Mouse (Mus musculus) forebrain, postnatal 0 days (tissue): ENCODE results near the gene Skor1. TPM values are rescaled to one million over a fixed set of nuclear protein-coding genes. Genes with fewer than 3 reads are reported as not detected.

Experiments
- ATAC-seq: fragments of 200-750 bp; cut with Nextera tagmentation; 2 replicates; pipeline ENCODE4 v1.8.0; 2017; ENCODE audit warnings: mild to moderate bottlenecking, moderate library complexity
- DNase-seq: peaks from one replicate; pipeline ENCODE4 v3.0.0-alpha.2; 2015
- H3K27ac ChIP-seq: fragments of 300-500 bp; sonication (generic); 2 replicates; pipeline ENCODE4 v1.5.1; 2014; ENCODE audit warnings: low read depth, mild to moderate bottlenecking, antibody characterized with exemption, low read length, moderate library complexity, mixed read lengths
- H3K27me3 ChIP-seq: fragments of 300-500 bp; sonication (generic); 2 replicates; pipeline ENCODE4 v1.6.1; 2014; ENCODE audit warnings: mild to moderate bottlenecking, low read length, mixed read lengths; ENCODE audit not compliant: insufficient read depth
- H3K36me3 ChIP-seq: fragments of 300-500 bp; sonication (generic); 2 replicates; pipeline ENCODE4 v1.6.1; 2014; ENCODE audit warnings: mild to moderate bottlenecking, moderate library complexity; ENCODE audit not compliant: insufficient read depth
- H3K4me1 ChIP-seq: fragments of 300-500 bp; sonication (generic); 2 replicates; pipeline ENCODE4 v1.6.1; 2014; ENCODE audit warnings: antibody characterized with exemption; ENCODE audit not compliant: insufficient read depth
- H3K4me2 ChIP-seq: fragments of 300-500 bp; sonication (generic); 2 replicates; pipeline ENCODE4 v1.6.1; 2014; ENCODE audit warnings: low read depth, mild to moderate bottlenecking, moderate library complexity
- H3K4me3 ChIP-seq: fragments of 300-500 bp; sonication (generic); 2 replicates; pipeline ENCODE4 v1.5.1; 2014; ENCODE audit warnings: low read depth, low read length, mixed read lengths
- H3K9ac ChIP-seq: fragments of 300-500 bp; sonication (generic); 2 replicates; pipeline ENCODE4 v1.6.1; 2014; ENCODE audit warnings: mild to moderate bottlenecking
- H3K9me3 ChIP-seq: fragments of 300-500 bp; sonication (generic); 2 replicates; pipeline ENCODE4 v1.6.1; 2016; ENCODE audit warnings: low read length
- CTCF ChIP-seq: sonication (generic); IDR thresholded peaks from 2 replicates; pipeline ENCODE4 v1.5.1; 2016; ENCODE audit warnings: antibody characterized with exemption, control low read depth, low read depth
- WGBS: fragments of 180-500 bp; shearing (Covaris S2); extraction: QIAGEN DNeasy Blood & Tissue Kit; methylation state at CpG from one replicate; pipeline ENCODE4 v1.1.7; 2014; 5-methylcytosine and 5-hydroxymethylcytosine counted together
- polyA plus RNA-seq: library from polyadenylated mRNA; unstranded; fragments of >200 nt; fragmentation: Nextera tagmentation; extraction: Ambion mirVana; gene quantifications from 2 replicates; pipeline ENCODE4 v1.2.1, GENCODE M21; 2015
- total RNA-seq: library from RNA; depleted of rRNA; stranded (reverse); fragments of >200 nt; gene quantifications from 2 replicates; pipeline ENCODE4 v1.2.3, GENCODE M21; 2014

The Skor1 gene
- total and polyA plus RNA-seq, 2 experiments from 2014 or later = 0.30 to 1.0 TPM

DNA sequence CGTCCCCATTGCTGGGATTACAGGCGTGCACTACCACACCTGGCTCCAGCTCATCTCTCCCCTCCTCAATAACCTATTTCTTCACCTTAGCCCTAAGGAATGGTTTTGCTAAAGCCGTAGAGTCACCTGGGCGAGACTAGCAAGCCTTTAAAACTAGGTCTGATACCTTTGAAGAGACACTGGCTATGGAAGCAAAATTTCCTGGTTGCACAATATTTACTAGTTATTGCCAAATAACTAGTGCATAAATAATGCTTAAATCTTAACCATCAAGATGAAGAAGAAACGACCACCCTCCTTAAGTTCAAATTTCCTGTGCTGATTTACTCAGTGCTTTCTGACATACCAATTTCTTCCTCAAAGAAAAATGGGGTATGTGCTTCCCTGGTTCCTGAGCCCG is 15.1 kb downstream of the Skor1 start:
- ATAC-seq (no peak), DNase-seq (no peak)
- Histone ChIP-seq H3K9me3 (no peaks in the 10 kb centered on the region), H3K4me2 (peak overlapping the region; percentile 81), H3K27ac (no peak overlapping the region), H3K27me3 (peaks cover 46% of the 10 kb centered on the region), H3K4me1 (peaks cover 6% of the 10 kb centered on the region), H3K4me3 (peak overlapping the region; percentile 71), H3K36me3 (no peaks in the 10 kb centered on the region), H3K9ac (peak overlapping the region; percentile 59)
- no peak for TF ChIP-seq CTCF
- WGBS = 12% methylated on average over 6 of the region's 6 CpGs

DNA sequence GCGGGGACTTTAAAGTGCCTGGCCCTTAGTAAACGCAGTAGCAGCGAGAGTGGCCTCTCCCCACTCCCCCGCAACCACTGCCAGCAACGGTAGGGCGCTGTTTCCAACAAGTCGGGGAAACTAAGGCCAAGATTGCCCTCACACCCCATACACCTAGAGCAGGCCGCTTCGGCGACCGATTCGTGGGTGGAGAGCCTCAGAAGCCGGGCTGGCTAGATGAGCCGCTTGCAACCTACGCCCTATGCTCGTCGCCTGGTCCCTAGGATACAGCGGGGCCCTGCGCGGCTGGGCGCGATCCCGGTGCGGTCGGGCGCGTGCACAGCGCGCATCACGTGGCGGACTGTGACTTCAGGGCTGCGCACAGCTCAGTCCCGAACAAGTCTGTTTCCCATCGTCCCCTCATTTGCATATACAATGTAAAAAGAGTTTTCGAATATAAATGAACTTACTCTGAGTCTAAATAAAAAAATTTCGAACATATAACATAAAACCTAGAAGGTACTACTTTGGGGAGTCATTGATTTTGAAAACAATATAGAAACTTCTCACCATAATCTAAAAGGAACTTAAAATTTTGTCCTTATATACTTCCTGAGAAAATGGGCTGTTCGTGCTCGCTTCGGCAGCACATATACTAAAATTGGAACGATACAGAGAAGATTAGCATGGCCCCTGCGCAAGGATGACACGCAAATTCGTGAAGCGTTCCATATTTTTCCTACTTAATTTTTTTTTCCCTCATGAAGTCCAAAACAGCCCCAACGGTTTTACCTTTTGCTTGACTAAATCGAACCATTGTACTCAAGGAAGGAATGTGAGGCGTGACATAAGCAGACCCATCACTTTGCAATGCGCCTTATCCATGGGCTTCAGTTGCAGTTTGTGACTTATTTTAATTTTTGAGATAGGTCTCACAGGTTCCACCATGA is 15.8 kb downstream of the Skor1 start:
- Histone ChIP-seq H3K9me3 (no peaks in the 10 kb centered on the region), H3K4me2 (peak overlapping the region; percentile 81), H3K27ac (peak overlapping the region; percentile 74), H3K36me3 (no peaks in the 10 kb centered on the region), H3K27me3 (peaks cover 40% of the 10 kb centered on the region), H3K4me3 (peak overlapping the region; percentile 71), H3K4me1 (peaks cover 6% of the 10 kb centered on the region), H3K9ac (peak overlapping the region; percentile 59)
- peak; percentile 19; the same call in 1 of the 2 replicates for TF ChIP-seq CTCF
- under 1% methylated on average over 48 of the region's 48 CpGs for WGBS
- DNase-seq (peak; percentile 95), ATAC-seq (peak; percentile 99)

GRCm38 (mm10) chr9:63131957-63132602 is 16.7 kb downstream of the Skor1 start:
- H3K9ac ChIP-seq = peak overlapping the region; percentile 59
- peak overlapping the region; percentile 81 for H3K4me2 ChIP-seq
- peak overlapping the region; percentile 74 for H3K27ac ChIP-seq
- peaks cover 6% of the 10 kb centered on the region for H3K4me1 ChIP-seq
- ATAC-seq = peak; percentile 28
- peak overlapping the region; percentile 71 for H3K4me3 ChIP-seq
- no peaks in the 10 kb centered on the region for H3K36me3 ChIP-seq
- peaks cover 31% of the 10 kb centered on the region for H3K27me3 ChIP-seq
- no peak for TF ChIP-seq CTCF
- under 1% methylated on average over 28 of the region's 28 CpGs for WGBS
- peak; percentile 75 for DNase-seq
- no peaks in the 10 kb centered on the region for H3K9me3 ChIP-seq

GRCm38 (mm10) chr9:63129641-63130041 is 19.1 kb downstream of the Skor1 start:
- H3K27me3 ChIP-seq = peaks cover 9% of the 10 kb centered on the region
- no peak for ATAC-seq
- no peak overlapping the region for H3K9ac ChIP-seq
- H3K9me3 ChIP-seq = no peaks in the 10 kb centered on the region
- peaks cover under 1% of the 10 kb centered on the region for H3K4me1 ChIP-seq
- TF ChIP-seq CTCF = no peak
- WGBS = 81% methylated on average over 8 of the region's 8 CpGs
- H3K27ac ChIP-seq = no peak overlapping the region
- no peak for DNase-seq
- H3K4me2 ChIP-seq = no peak overlapping the region
- H3K36me3 ChIP-seq = no peaks in the 10 kb centered on the region
- H3K4me3 ChIP-seq = no peak overlapping the region

DNA sequence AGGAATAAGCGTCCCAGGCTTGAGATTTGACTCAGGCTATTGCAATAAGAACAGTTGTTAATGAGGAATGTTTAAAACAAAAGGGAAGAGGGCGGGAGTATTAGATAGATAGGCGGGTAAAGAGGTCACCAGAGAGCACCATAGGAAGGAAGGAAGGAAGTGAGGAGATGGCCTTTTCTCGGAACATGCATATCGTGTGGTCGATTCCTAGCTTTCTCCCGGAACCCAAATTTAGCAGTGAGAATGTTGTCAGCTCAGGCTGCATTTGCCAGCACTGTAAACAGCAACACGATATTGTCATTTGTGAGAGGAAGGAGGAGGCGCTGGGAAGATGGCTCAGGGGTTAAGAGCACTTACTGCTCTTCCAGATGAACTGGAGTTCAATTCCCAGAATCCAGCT is 24.2 kb downstream of the Skor1 start:
- no peak for ATAC-seq
- TF ChIP-seq CTCF = no peak

GRCm38 (mm10) chr9:63123451-63124438 is 25.0 kb downstream of the Skor1 start:
- Histone ChIP-seq H3K27ac (peak overlapping the region; percentile 41; the same call in 1 of the 2 replicates), H3K27me3 (no peaks in the 10 kb centered on the region), H3K36me3 (no peaks in the 10 kb centered on the region), H3K4me3 (peak overlapping the region; percentile 42), H3K4me2 (peak overlapping the region; percentile 89), H3K4me1 (no peaks in the 10 kb centered on the region), H3K9me3 (no peaks in the 10 kb centered on the region), H3K9ac (peak overlapping the region; percentile 51)
- 8% methylated on average over 30 of the region's 30 CpGs for WGBS
- DNase-seq (peak; percentile 94), ATAC-seq (peak; percentile 98)
- TF ChIP-seq CTCF = peak; percentile 100

More for the DNA sequence above, 24.2 kb downstream of the Skor1 start:
- Histone ChIP-seq H3K27me3 (no peaks in the 10 kb centered on the region), H3K4me2 (no peak overlapping the region), H3K4me1 (no peaks in the 10 kb centered on the region), H3K9ac (no peak overlapping the region), H3K9me3 (no peaks in the 10 kb centered on the region), H3K36me3 (no peaks in the 10 kb centered on the region), H3K4me3 (no peak overlapping the region), H3K27ac (no peak overlapping the region)
- 44% methylated on average over 9 of the region's 9 CpGs for WGBS
- no peak for DNase-seq
